Mouse (Mus musculus) liver (tissue): ENCODE measurements at regions not wholly inside any gene's neighbourhood (a gene's known extent, or its start where the extent isn't known, plus 50 kb on each side); places are given as distances from the start of the nearest gene placed in this dataset.

ENCODE experiments used
- DNase-seq: peaks from one replicate; pipeline ENCODE4 v3.0.0-alpha.2; 2020; ENCODE audit warnings: mixed read lengths

GRCm38 (mm10) chr9:61816589-61817179 lies 97.7 kb downstream of the Rplp1 start:
- DNase-seq: no peak

- DNase-seq: no peak
Measured at GRCm38 (mm10) chr9:61815995-61816394, 98.3 kb downstream of the Rplp1 start.

GRCm38 (mm10) chr9:61813291-61813690 lies 101.1 kb downstream of the Rplp1 start:
- DNase-seq: no peak

DNA sequence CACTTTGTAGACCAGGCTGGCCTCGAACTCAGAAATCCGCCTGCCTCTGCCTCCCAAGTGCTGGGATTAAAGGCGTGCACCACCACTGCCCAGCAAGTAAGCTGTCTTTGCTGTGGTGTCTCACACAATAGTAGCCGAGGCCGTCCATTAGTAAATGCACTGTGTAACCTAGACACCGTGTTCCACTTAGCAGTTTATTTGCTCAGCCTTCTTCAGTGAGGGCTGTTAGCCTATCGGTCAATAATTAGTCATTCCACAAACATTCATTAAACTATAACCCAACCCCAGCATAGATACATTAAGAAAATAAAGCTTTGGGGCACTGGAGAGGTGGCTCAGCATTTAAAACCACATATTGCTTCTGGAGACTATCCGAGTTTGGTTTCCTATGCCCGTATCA lies 102.0 kb downstream of the Rplp1 start:
- no peak for DNase-seq

DNA sequence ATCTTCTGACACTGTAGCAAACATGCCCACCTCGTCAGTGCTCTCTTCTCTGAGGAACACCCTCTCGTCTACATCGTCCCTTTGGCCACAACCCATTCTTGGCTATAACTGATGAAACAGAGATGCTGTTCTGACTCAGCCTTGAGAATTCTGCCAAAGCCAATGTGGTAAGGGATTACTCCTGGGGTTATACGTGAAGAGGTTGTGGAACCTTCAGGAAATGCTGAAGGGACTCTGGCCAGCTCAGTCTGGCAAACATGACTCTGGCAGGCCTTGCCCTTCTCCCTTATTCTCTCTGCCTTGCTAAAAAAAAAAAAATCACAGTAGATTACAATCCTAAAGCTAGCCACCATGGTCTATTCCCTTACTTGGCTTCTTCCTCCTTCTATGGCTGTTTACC lies 103.9 kb downstream of the Rplp1 start:
- no peak for DNase-seq

- peak; percentile 12 for DNase-seq
Measured at GRCm38 (mm10) chr9:61808351-61809225, 105.8 kb downstream of the Rplp1 start.

- DNase-seq: no peak
Measured at GRCm38 (mm10) chr9:61805971-61806370, 108.4 kb downstream of the Rplp1 start.

GRCm38 (mm10) chr9:61803555-61803954 lies 110.8 kb downstream of the Rplp1 start:
- no peak for DNase-seq

GRCm38 (mm10) chr9:61802694-61803093 lies 111.6 kb downstream of the Rplp1 start:
- DNase-seq: no peak

- DNase-seq: no peak
Measured at GRCm38 (mm10) chr9:61799535-61799934, 114.8 kb downstream of the Rplp1 start.

DNA sequence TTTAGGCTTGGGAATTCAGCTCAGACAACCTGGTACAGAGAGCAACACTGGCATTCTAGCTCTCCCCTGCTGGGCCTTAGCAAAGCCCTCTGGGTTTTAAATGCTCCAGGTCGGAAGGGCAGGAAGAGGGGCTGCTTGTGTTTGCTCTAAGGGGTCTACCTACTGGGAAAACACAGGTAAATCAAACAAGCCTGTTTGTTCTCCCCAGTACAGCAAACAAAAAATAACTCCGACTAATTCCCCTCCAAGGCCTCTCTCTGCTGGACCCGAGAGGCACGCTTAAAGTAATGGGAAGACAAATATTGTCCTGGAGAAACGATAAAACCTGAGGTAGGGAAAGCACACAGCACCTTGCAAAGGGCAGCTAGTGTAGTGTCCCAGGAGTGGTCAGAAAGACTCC lies 118.4 kb downstream of the Rplp1 start:
- DNase-seq: no peak

GRCm38 (mm10) chr9:61791435-61792064 lies 122.8 kb downstream of the Rplp1 start:
- no peak for DNase-seq

- DNase-seq: no peak
Measured at GRCm38 (mm10) chr9:61790849-61791248, 123.5 kb downstream of the Rplp1 start.

DNA sequence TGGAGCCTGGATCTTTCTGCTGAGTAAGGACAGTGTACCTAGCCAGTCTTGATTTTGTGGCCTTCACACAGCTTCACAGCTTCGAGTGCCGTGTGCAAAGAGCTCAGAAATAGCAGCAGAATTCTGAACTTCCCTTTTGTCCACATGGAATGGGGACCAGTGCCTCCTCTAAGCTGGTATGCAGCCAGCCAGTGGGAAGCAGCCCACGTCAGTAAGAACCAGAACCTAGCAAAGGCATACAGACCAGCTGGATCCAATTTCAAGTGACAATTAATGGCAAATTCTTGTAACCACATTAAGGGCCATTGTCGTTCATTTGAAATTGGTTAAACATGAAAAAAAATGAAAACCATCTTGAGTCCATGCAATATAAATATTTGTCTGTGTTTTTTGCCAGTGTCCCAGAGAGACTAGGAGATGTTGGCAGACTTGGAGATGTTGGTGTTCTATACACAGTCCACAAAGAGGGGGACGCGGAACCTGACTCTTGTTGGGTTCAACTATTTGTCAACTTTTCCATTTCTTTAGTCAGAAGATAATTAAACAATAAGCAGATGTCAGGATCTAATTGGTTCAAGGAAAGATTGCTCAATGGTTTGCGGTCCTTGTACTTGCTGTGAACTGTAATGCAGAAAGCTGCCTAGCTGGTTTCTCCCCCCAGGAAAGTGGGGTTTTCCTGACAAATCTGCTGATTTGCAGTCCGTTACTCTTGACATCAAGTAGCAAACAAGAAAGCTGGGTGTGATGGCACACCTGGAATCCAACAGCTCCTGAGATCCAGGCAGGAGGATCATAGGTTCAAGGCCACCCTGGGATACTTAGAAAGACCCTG lies 125.1 kb downstream of the Rplp1 start:
- DNase-seq: no peak

GRCm38 (mm10) chr9:61781469-61781868 lies 132.9 kb downstream of the Rplp1 start:
- DNase-seq: no peak

DNA sequence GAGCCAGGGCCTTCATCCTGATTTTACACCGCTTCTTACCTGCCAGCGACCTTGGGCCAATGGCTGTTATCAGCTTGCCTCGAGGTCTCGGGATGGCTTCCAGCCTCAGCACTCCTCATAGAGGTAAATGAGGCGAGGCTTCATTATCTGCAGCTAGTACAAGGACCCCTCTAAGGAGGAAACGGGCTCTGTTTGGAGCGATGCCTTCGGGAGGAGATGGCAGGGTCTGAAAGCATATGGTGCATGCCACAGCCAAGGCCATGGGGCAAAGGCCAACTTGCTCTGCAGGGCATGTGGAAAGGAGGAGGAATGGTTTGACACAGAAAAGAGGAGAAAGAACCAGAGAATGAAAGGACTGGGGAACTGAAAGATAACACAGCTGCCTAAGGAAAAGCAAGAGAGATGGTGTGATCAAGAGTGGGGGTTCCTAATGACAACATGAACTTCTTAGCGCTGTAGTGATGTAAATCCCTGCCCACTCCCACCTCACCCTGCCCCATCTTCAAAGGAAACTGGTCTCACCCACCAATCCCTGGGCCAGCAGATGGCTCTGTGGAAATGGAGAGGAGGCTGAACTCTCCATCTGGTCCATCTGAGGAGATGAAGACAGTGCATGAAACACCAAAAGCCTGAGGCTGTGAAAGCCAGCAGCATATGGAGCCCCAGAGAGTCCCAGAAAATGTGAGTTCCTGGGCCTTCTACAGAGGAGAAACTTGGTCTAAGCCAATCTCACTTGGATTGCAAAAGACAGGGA lies 134.0 kb downstream of the Rplp1 start:
- DNase-seq: no peak

- no peak for DNase-seq
Measured at GRCm38 (mm10) chr9:61779165-61779564, 135.2 kb downstream of the Rplp1 start.

- DNase-seq: no peak
Measured at GRCm38 (mm10) chr9:61776446-61776845, 137.9 kb downstream of the Rplp1 start.

- DNase-seq: no peak
Measured at GRCm38 (mm10) chr9:61770207-61770955, 144.0 kb downstream of the Rplp1 start.

- no peak for DNase-seq
Measured at GRCm38 (mm10) chr9:61766187-61766586, 148.2 kb downstream of the Rplp1 start.

DNA sequence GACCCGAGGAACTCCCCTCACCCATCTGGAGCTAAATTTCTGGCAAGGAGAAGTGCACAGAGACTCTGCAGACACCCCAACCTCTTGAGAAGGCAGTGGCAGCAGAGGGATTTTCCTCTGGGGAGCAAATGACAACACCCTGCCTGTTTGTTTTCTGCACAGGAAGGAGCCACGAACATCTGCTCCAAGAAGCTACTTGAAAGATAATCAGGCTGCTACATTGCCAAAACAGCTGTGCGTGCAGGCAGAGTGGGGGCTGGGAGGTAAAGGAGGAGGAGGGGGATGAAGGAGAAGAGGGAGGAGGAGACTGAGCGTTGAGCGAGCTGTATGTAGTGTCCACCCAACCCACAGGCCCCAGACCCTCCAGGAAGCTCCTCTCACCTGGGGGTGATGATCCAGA lies 149.0 kb downstream of the Rplp1 start:
- DNase-seq: no peak

- no peak for DNase-seq
Measured at GRCm38 (mm10) chr9:61757806-61758205, 156.5 kb downstream of the Rplp1 start.
